Mouse (Mus musculus): ENCODE results near the gene Gm10310. TPM values are rescaled to one million over a fixed set of nuclear protein-coding genes. Genes with fewer than 3 reads are reported as not detected.
"Not testable (repeated sequence)": the region's sequence is repeated elsewhere in the genome, so short reads cannot be mapped to it uniquely, and the experiment has no call there.

Gene Gm10310
- total RNA-seq (2015; ENCODE audit: low replicate concordance), result not detected in 2 replicates
- total RNA-seq (2017; ENCODE audit: low replicate concordance), result not detected in 2 replicates

DNA sequence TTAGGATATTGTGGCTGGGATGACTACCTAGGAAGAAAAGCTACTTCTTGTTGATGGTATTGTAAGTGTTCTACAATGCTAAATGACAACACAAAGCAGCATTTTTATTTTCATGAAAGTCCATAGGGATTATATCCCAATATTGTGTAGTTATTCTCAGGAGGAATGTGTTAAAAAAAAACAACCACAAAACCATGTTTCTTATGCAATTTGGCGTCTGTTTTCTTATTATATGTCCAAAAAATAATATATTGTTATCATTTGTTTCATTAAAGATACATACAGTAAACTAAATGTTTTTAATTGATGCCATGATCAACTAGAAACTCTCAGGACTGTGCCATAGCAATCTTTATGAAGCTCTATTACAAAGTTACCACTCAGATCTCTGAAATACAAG is at the start of gene Gm10310:
Gm10310 (minus strand) TSS at position 101 of the 400 bp plus-strand sequence.
- not testable (repeated sequence) for ATAC-seq (replicated peaks; ENCODE audit: low FRiP score, poor library complexity, severe bottlenecking)

DNA sequence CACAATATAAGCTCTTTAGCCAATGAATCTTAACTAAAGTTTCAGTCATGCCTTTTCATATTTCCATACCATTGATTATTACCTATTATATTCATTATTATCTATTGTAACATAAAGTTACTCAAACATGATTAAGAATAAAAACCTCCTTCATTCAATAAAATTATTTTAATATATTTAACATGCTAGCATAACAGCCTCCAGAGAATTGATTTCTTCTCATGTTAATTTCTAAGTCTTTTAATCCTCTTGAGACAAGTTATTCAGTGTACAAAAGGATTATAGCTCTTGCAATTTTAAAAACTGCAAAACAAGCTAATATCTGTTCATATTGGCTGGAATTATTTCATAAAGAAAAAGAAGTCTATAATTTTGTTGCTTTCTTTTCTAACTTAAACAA is 45.2 kb upstream of the Gm10310 start, which contains the start of gene Olfr821:
Olfr821 (plus strand) TSS at position 301 of the 400 bp plus-strand sequence.
- ATAC-seq (replicated peaks; ENCODE audit: low FRiP score, poor library complexity, severe bottlenecking), result no peak

DNA sequence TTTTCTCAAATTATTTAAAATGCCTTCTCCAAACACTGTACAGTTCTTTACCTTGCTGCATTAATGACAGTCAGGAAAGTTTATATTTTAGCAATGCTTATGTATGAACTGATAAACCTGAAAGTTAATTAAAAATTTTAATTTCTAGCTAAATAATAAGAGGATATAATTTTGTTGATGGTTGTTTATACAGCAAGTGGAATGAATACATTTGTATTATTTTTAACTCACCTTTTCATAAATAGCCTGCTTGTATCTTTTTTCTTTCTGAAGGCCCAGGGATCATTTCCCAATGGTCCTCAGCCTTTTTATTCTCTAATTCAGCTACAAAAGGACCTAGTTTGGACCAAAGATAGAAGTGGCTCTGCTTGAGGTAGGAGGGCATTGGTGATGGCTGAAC is 27.5 kb upstream of the Gm10310 start, which contains the start of gene Olfr820:
Olfr820 (plus strand) TSS at position 301 of the 400 bp plus-strand sequence.
- no peak for ATAC-seq (replicated peaks; ENCODE audit: low FRiP score, poor library complexity, severe bottlenecking)

DNA sequence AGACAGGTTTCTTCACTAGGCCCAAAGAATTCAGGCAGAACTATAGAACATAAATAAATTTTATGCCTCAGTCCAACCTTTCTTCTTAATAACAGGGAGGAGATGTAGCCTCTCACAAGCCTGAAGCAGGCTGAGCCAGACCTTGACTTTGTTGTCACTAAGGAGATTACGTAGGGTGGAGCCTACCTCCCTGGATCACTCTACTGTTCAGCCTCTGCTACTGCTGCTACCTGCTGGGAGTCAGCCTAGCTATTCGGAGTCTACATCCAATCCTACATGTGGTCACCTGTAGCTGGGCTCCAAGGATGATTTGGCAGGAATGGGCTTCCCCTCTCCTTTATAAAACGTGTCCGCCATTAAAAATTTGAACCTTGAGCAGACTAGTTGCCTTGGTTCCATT is 20.5 kb upstream of the Gm10310 start:
- not testable (repeated sequence) for ATAC-seq (replicated peaks; ENCODE audit: low FRiP score, poor library complexity, severe bottlenecking)

DNA sequence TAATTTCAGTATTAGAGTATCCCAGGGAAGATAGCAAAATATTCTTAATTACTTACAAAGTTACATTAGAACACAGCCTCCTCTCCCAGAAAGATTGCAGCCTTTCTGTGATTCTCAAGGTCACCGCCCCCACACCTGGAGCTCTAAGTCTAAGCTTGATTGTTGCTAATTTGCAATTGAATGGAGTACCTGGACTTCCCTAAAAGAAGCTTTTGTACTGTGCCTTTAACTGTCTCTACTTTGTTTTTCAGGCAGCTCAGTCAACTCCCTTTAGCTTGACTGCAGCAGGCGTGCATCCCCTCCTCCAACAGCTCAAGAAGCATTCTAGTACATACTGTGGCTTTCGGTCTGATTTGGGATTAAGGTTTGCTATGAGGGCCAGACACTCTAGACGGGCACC is 19.2 kb upstream of the Gm10310 start:
- not testable (repeated sequence) for ATAC-seq (replicated peaks; ENCODE audit: low FRiP score, poor library complexity, severe bottlenecking)

DNA sequence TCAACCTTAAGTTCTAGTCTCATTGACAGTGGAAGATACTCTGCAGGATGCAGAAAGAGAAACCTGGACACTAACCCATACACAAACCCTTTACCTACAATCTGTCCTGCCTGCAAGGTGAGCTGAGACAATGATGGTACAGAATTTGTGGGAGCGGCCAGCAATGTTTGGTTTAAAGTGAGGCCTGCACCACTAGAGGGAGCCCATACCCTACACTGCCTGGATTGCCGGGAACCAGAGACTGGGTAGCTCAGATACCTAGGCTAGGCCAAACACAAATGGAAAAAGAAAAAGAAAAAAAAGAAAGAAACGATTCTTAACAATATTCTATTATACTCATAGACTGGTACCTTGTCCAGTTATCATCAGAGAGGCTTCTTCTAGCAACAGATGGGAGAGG is 3.0 kb downstream of the Gm10310 start:
- 0 out of 2 replicates have a peak, but pooled peaks have one; percentile 34 for ATAC-seq (replicated peaks; ENCODE audit: low FRiP score, poor library complexity, severe bottlenecking)

DNA sequence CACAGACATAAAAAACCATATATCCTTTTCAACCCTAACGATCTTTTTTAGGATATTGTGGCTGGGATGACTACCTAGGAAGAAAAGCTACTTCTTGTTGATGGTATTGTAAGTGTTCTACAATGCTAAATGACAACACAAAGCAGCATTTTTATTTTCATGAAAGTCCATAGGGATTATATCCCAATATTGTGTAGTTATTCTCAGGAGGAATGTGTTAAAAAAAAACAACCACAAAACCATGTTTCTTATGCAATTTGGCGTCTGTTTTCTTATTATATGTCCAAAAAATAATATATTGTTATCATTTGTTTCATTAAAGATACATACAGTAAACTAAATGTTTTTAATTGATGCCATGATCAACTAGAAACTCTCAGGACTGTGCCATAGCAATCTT is 8.8 kb downstream of the Gm10310 start, which contains the start of gene Olfr247:
Olfr247 (minus strand) TSS at position 101 of the 400 bp plus-strand sequence.
- not testable (repeated sequence) for ATAC-seq (replicated peaks; ENCODE audit: low FRiP score, poor library complexity, severe bottlenecking)

DNA sequence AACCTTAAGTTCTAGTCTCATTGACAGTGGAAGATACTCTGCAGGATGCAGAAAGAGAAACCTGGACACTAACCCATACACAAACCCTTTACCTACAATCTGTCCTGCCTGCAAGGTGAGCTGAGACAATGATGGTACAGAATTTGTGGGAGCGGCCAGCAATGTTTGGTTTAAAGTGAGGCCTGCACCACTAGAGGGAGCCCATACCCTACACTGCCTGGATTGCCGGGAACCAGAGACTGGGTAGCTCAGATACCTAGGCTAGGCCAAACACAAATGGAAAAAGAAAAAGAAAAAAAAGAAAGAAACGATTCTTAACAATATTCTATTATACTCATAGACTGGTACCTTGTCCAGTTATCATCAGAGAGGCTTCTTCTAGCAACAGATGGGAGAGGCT is 11.9 kb downstream of the Gm10310 start:
- not testable (repeated sequence) for ATAC-seq (replicated peaks; ENCODE audit: low FRiP score, poor library complexity, severe bottlenecking)

DNA sequence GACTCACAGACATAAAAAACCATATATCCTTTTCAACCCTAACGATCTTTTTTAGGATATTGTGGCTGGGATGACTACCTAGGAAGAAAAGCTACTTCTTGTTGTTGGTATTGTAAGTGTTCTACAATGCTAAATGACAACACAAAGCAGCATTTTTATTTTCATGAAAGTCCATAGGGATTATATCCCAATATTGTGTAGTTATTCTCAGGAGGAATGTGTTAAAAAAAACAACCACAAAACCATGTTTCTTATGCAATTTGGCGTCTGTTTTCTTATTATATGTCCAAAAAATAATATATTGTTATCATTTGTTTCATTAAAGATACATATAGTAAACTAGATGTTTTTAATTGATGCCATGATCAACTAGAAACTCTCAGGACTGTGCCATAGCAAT is 17.7 kb downstream of the Gm10310 start, which contains the start of gene Olfr819:
Olfr819 (minus strand) TSS at position 101 of the 400 bp plus-strand sequence.
- not testable (repeated sequence) for ATAC-seq (replicated peaks; ENCODE audit: low FRiP score, poor library complexity, severe bottlenecking)

DNA sequence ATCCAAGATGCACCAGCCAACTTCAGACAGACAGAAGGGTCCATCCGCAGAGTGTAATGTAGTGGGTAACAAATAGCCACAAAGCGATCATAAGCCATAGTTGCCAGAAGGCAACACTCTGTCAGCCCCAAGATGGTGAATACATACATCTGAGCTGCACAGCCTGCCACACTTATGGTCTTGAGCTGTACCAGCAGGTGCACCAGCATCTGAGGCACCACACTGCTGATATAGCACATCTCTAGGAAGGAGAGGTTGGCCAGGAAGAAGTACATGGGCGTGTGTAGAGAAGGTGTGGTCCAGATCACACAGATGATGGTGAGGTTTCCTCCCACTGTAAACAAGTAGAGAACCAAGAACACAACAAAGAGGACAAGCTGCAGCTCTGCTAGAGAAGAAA is 18.6 kb downstream of the Gm10310 start:
- ATAC-seq (replicated peaks; ENCODE audit: low FRiP score, poor library complexity, severe bottlenecking), result peak; percentile 54

DNA sequence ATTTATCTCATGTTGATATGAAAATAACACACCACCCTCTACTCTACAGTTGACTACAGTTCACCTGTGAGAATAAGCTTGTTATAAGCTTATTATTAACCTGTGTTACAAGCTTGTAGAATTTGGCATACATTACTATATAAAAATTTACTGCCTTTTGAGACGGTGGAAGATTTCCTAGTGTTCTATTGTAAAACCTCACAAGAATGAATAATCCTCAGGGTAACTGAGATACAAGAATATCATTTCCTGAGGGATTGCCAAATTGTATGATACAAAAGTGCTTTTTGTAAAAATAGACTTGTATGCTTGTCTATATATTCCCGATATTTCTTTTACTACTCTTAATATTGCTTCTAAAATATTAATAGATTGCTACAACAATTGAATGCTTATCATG is 35.9 kb downstream of the Gm10310 start, which contains the start of gene Olfr818:
Olfr818 (minus strand) TSS at position 101 of the 400 bp plus-strand sequence.
- no peak for ATAC-seq (replicated peaks; ENCODE audit: low FRiP score, poor library complexity, severe bottlenecking)

Other genes with a start within 250 kb of the Gm10310 start
- gene Olfr806, start 243.1 kb downstream of the Gm10310 start, total RNA-seq (2015; ENCODE audit: low replicate concordance), result not detected in 2 replicates
- not detected in 2 replicates for gene Olfr806, start 243.1 kb downstream of the Gm10310 start, total RNA-seq (2017; ENCODE audit: low replicate concordance)
- not detected in 2 replicates for gene Olfr807, start 227.3 kb downstream of the Gm10310 start, total RNA-seq (2015; ENCODE audit: low replicate concordance)
- not detected in 2 replicates for gene Olfr807, start 227.3 kb downstream of the Gm10310 start, total RNA-seq (2017; ENCODE audit: low replicate concordance)
- not detected in 2 replicates for gene Olfr808, start 219.6 kb downstream of the Gm10310 start, total RNA-seq (2015; ENCODE audit: low replicate concordance)
- not detected in 2 replicates for gene Olfr808, start 219.6 kb downstream of the Gm10310 start, total RNA-seq (2017; ENCODE audit: low replicate concordance)
- not detected in 2 replicates for gene Olfr809, start 210.4 kb downstream of the Gm10310 start, total RNA-seq (2015; ENCODE audit: low replicate concordance)
- gene Olfr809, start 210.4 kb downstream of the Gm10310 start, total RNA-seq (2017; ENCODE audit: low replicate concordance), result not detected in 2 replicates
- gene Olfr810, start 190.1 kb downstream of the Gm10310 start, total RNA-seq (2015; ENCODE audit: low replicate concordance), result not detected in 2 replicates
- not detected in 2 replicates for gene Olfr810, start 190.1 kb downstream of the Gm10310 start, total RNA-seq (2017; ENCODE audit: low replicate concordance)
- gene Olfr811, start 180.7 kb downstream of the Gm10310 start, total RNA-seq (2015; ENCODE audit: low replicate concordance), result not detected in 2 replicates
- gene Olfr811, start 180.7 kb downstream of the Gm10310 start, total RNA-seq (2017; ENCODE audit: low replicate concordance), result not detected in 2 replicates
- not detected in 2 replicates for gene Olfr812, start 139.0 kb downstream of the Gm10310 start, total RNA-seq (2015; ENCODE audit: low replicate concordance)
- not detected in 2 replicates for gene Olfr812, start 139.0 kb downstream of the Gm10310 start, total RNA-seq (2017; ENCODE audit: low replicate concordance)
- gene Olfr813, start 129.7 kb downstream of the Gm10310 start, total RNA-seq (2015; ENCODE audit: low replicate concordance), result not detected in 2 replicates
- gene Olfr813, start 129.7 kb downstream of the Gm10310 start, total RNA-seq (2017; ENCODE audit: low replicate concordance), result not detected in 2 replicates
- gene Olfr814, start 105.2 kb downstream of the Gm10310 start, total RNA-seq (2015; ENCODE audit: low replicate concordance), result not detected in 2 replicates
- not detected in 2 replicates for gene Olfr814, start 105.2 kb downstream of the Gm10310 start, total RNA-seq (2017; ENCODE audit: low replicate concordance)
- not detected in 2 replicates for gene Olfr815, start 79.2 kb downstream of the Gm10310 start, total RNA-seq (2015; ENCODE audit: low replicate concordance)
- not detected in 2 replicates for gene Olfr815, start 79.2 kb downstream of the Gm10310 start, total RNA-seq (2017; ENCODE audit: low replicate concordance)
- not detected in 2 replicates for gene Olfr816, start 69.5 kb downstream of the Gm10310 start, total RNA-seq (2015; ENCODE audit: low replicate concordance)
- not detected in 2 replicates for gene Olfr816, start 69.5 kb downstream of the Gm10310 start, total RNA-seq (2017; ENCODE audit: low replicate concordance)
- gene Olfr818, start 36.0 kb downstream of the Gm10310 start, total RNA-seq (2015; ENCODE audit: low replicate concordance), result not detected in 2 replicates
- not detected in 2 replicates for gene Olfr818, start 36.0 kb downstream of the Gm10310 start, total RNA-seq (2017; ENCODE audit: low replicate concordance)
- not detected in 2 replicates for gene Olfr819, start 17.8 kb downstream of the Gm10310 start, total RNA-seq (2015; ENCODE audit: low replicate concordance)
- gene Olfr819, start 17.8 kb downstream of the Gm10310 start, total RNA-seq (2017; ENCODE audit: low replicate concordance), result not detected in 2 replicates
- gene Olfr247, start 8.9 kb downstream of the Gm10310 start, total RNA-seq (2015; ENCODE audit: low replicate concordance), result not detected in 2 replicates
- gene Olfr247, start 8.9 kb downstream of the Gm10310 start, total RNA-seq (2017; ENCODE audit: low replicate concordance), result not detected in 2 replicates
- not detected in 2 replicates for gene Olfr820, start 27.6 kb upstream of the Gm10310 start, total RNA-seq (2015; ENCODE audit: low replicate concordance)
- not detected in 2 replicates for gene Olfr820, start 27.6 kb upstream of the Gm10310 start, total RNA-seq (2017; ENCODE audit: low replicate concordance)
- not detected in 2 replicates for gene Olfr821, start 45.3 kb upstream of the Gm10310 start, total RNA-seq (2015; ENCODE audit: low replicate concordance)
- not detected in 2 replicates for gene Olfr821, start 45.3 kb upstream of the Gm10310 start, total RNA-seq (2017; ENCODE audit: low replicate concordance)
- gene Olfr822, start 86.1 kb upstream of the Gm10310 start, total RNA-seq (2015; ENCODE audit: low replicate concordance), result not detected in 2 replicates
- gene Olfr822, start 86.1 kb upstream of the Gm10310 start, total RNA-seq (2017; ENCODE audit: low replicate concordance), result not detected in 2 replicates
- not detected in 2 replicates for gene Olfr823, start 130.3 kb upstream of the Gm10310 start, total RNA-seq (2015; ENCODE audit: low replicate concordance)
- gene Olfr823, start 130.3 kb upstream of the Gm10310 start, total RNA-seq (2017; ENCODE audit: low replicate concordance), result not detected in 2 replicates
- gene Olfr824, start 144.9 kb upstream of the Gm10310 start, total RNA-seq (2015; ENCODE audit: low replicate concordance), result not detected in 2 replicates
- gene Olfr824, start 144.9 kb upstream of the Gm10310 start, total RNA-seq (2017; ENCODE audit: low replicate concordance), result not detected in 2 replicates
- gene Olfr825, start 181.7 kb upstream of the Gm10310 start, total RNA-seq (2015; ENCODE audit: low replicate concordance), result not detected in 2 replicates
- not detected in 2 replicates for gene Olfr825, start 181.7 kb upstream of the Gm10310 start, total RNA-seq (2017; ENCODE audit: low replicate concordance)
- not detected in 2 replicates for gene Olfr826, start 199.1 kb upstream of the Gm10310 start, total RNA-seq (2015; ENCODE audit: low replicate concordance)
- not detected in 2 replicates for gene Olfr826, start 199.1 kb upstream of the Gm10310 start, total RNA-seq (2017; ENCODE audit: low replicate concordance)
- gene Olfr827, start 229.3 kb upstream of the Gm10310 start, total RNA-seq (2015; ENCODE audit: low replicate concordance), result not detected in 2 replicates
- not detected in 2 replicates for gene Olfr827, start 229.3 kb upstream of the Gm10310 start, total RNA-seq (2017; ENCODE audit: low replicate concordance)